Comparison of ENCODE assay signal across 8 mouse cellular contexts in the genomic region with DNA sequence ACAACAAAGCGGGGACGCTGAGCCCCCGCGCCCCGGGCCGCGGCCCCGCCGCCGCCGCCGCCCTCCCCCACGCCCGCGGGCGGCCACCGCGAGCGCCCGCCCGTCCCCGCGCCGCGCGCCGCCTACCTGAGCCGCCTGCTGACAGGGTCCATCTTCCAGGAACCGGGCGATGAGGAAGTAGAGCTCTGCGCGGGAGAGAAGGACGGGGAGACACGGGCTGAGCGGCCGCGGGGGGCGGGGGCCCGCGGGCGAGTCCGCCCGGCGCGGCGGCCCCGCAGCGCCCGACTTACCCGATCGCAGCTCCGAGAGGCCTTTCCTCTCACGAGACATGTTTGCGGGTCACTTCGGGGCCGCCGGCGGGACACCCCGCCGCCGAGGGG. TPM values are rescaled to one million over a fixed set of nuclear protein-coding genes. Genes with fewer than 3 reads are reported as not detected.
DNase-seq lines count a peak whose midpoint lies in the region; ATAC-seq and TF ChIP-seq lines count a peak whose summit lies in the region.

No protein-coding gene starts in this region.

- H3K27ac ChIP-seq in lung, embryonic 15.5 days = peak overlapping the region; percentile 100
- peak overlapping the region; percentile 42 for H3K27ac ChIP-seq in embryonic fibroblast, embryonic 13.5 days (ENCODE audit: insufficient read depth, low read length)
- peak overlapping the region; percentile 100 for H3K27ac ChIP-seq in limb, embryonic 13.5 days

- H3K9ac ChIP-seq in lung, embryonic 15.5 days = peak overlapping the region; percentile 99
- peak overlapping the region; percentile 96 for H3K9ac ChIP-seq in limb, embryonic 13.5 days

- no peak for TF ChIP-seq CTCF in embryonic fibroblast, embryonic 13.5 days (IDR thresholded peaks at IDR 0.05; ENCODE audit: borderline replicate concordance, insufficient read depth, low read length)

- peak; percentile 53 for ATAC-seq in lung, embryonic 15.5 days (ENCODE audit: borderline replicate concordance, extremely low read depth, low FRiP score, low TSS enrichment)
- ATAC-seq in limb, embryonic 13.5 days (ENCODE audit: low FRiP score, low read depth) = peak; percentile 29
- ATAC-seq in neutrophil, adult 5-6 weeks (ENCODE audit: extremely low read depth, insufficient number of reproducible peaks, low FRiP score, poor library complexity, severe bottlenecking) = peak; percentile 38; the same call in 1 of the 2 replicates

- H3K27me3 ChIP-seq in lung, embryonic 15.5 days = no peaks in the 10 kb centered on the region
- H3K27me3 ChIP-seq in limb, embryonic 13.5 days = no peaks in the 10 kb centered on the region

- peak overlapping the region; percentile 59 for H3K4me2 ChIP-seq in lung, embryonic 15.5 days
- peak overlapping the region; percentile 83 for H3K4me2 ChIP-seq in limb, embryonic 13.5 days (replicated peaks)

- H3K4me3 ChIP-seq in lung, embryonic 15.5 days = peak overlapping the region; percentile 94
- H3K4me3 ChIP-seq in embryonic fibroblast, embryonic 13.5 days (ENCODE audit: insufficient read depth, low read length) = peak overlapping the region; percentile 97
- peak overlapping the region; percentile 82 for H3K4me3 ChIP-seq in limb, embryonic 13.5 days

- no peak for TF ChIP-seq POLR2A in embryonic fibroblast, embryonic 13.5 days (IDR thresholded peaks at IDR 0.05; ENCODE audit: low read depth, low read length)

- no peak for DNase-seq in lung, postnatal 14 days
- no peak for DNase-seq in retina, postnatal 1 day
- no peak for DNase-seq in layer of hippocampus, adult 8-10 months (ENCODE audit: low spot score in 2 of 2)
- DNase-seq in thymus, postnatal 25 days = no peak

- peaks cover 15% of the 10 kb centered on the region for H3K4me1 ChIP-seq in lung, embryonic 15.5 days
- peaks cover 2% of the 10 kb centered on the region for H3K4me1 ChIP-seq in embryonic fibroblast, embryonic 13.5 days (ENCODE audit: control insufficient read depth, insufficient read depth, low read length)
- peaks cover 21% of the 10 kb centered on the region for H3K4me1 ChIP-seq in limb, embryonic 13.5 days

- no peaks in the 10 kb centered on the region for H3K9me3 ChIP-seq in lung, embryonic 15.5 days
- no peaks in the 10 kb centered on the region for H3K9me3 ChIP-seq in limb, embryonic 13.5 days

- no peaks in the 10 kb centered on the region for H3K36me3 ChIP-seq in lung, embryonic 15.5 days
- H3K36me3 ChIP-seq in limb, embryonic 13.5 days = no peaks in the 10 kb centered on the region

- WGBS in lung, embryonic 15.5 days = 0% methylated on average over 21 of the region's 61 CpGs
- under 1% methylated on average over 41 of the region's 61 CpGs for WGBS in limb, embryonic 13.5 days

RNA-seq across cellular contexts. Expression of a gene that starts 0.4 kb away (rescaled TPM):
- polyA plus RNA-seq in lung, embryonic 15.5 days (2015; fragmentation: Nextera tagmentation; extraction: Ambion mirVana) = 76.2 and 84.3 TPM in 2 replicates
- 51.2 and 66.6 TPM in 2 replicates for polyA plus RNA-seq in embryonic fibroblast, embryonic 13.5 days (2011; ENCODE audit: insufficient read length, low read depth, missing spikeins)
- polyA plus RNA-seq in limb, embryonic 13.5 days (2015; fragmentation: Nextera tagmentation; extraction: Ambion mirVana) = 113 and 119 TPM in 2 replicates
- total RNA-seq in neutrophil, adult 5-6 weeks (2017) = 346 and 368 TPM in 2 replicates
- total RNA-seq in layer of hippocampus, adult 8-10 months (2022) = 10 to 100 TPM; 63.4 to 86.8 (median 73.1) TPM

Comparison
In these comparisons a context has a peak if more than half of its experiments do, and no peak if none do; other contexts are left out.
1. H3K27ac ChIP-seq: peak in every context shown above with its lines; median percentile 100 in lung, embryonic 15.5 days; 100 in limb, embryonic 13.5 days; 42 in embryonic fibroblast, embryonic 13.5 days.